Mouse (Mus musculus) CH12.LX (cell line): ENCODE measurements around the gene Apobec4. TPM values are rescaled to one million over a fixed set of nuclear protein-coding genes. Genes with fewer than 3 reads are reported as not detected.
"Not testable (repeated sequence)": the region's sequence is repeated elsewhere in the genome, so short reads cannot be mapped to it uniquely, and the experiment has no call there.

Experiments
- DNase-seq: peaks from one replicate; pipeline ENCODE4 v3.0.0-alpha.2; 2013; ENCODE audit errors: extremely low read depth
- H3K27ac ChIP-seq: 2 replicates; pipeline ENCODE4 v1.5.1; 2012; ENCODE audit warnings: low read depth, mild to moderate bottlenecking, control low read depth, moderate library complexity; ENCODE audit not compliant: insufficient read depth
- H3K27me3 ChIP-seq: replicated peaks from 2 replicates; pipeline ENCODE3; 2012; ENCODE audit warnings: inconsistent platforms
- H3K36me3 ChIP-seq, 2 experiments: replicated peaks in 1 of 2; 2 replicates each; pipeline versions ENCODE3 to v1.6.1; 2012; ENCODE audit warnings: inconsistent platforms in 1 of 2, low read length in 1 of 2, mild to moderate bottlenecking in 1 of 2, mixed read lengths in 1 of 2, moderate library complexity in 1 of 2; ENCODE audit not compliant: control insufficient read depth in 1 of 2, insufficient read depth in 1 of 2
- H3K4me1 ChIP-seq, 2 experiments: 2 replicates each; pipeline ENCODE4 v1.6.1; 2012; ENCODE audit warnings: inconsistent platforms in 1 of 2, moderate library complexity in 1 of 2; ENCODE audit not compliant: insufficient read depth in 2 of 2, control insufficient read depth in 1 of 2
- H3K4me2 ChIP-seq: 2 replicates; pipeline ENCODE4 v1.6.1; 2012; ENCODE audit warnings: low read depth, mild to moderate bottlenecking, control low read depth; ENCODE audit not compliant: poor library complexity, insufficient read depth, severe bottlenecking
- H3K4me3 ChIP-seq, 3 experiments: fragments of 150-350 bp in 1 of 3; sonication (generic) in 1 of 3; replicated peaks in 1 of 3; 2 replicates each; pipeline versions ENCODE3 to v1.5.1; 2011 to 2012; ENCODE audit warnings: low read depth in 2 of 3, low read length in 2 of 3, mild to moderate bottlenecking in 2 of 3, moderate library complexity in 2 of 3, control low read depth in 1 of 3, improper control_type of control experiment in 1 of 3, inconsistent platforms in 1 of 3, mixed read lengths in 1 of 3; ENCODE audit not compliant: poor library complexity in 1 of 3
- H3K79me2 ChIP-seq: replicated peaks from 2 replicates; pipeline ENCODE4 v1.6.1; 2012; ENCODE audit warnings: mild to moderate bottlenecking, moderate library complexity; ENCODE audit not compliant: control insufficient read depth, poor library complexity, insufficient read depth, severe bottlenecking; ENCODE audit errors: extremely low read depth
- H3K9ac ChIP-seq: 2 replicates; pipeline ENCODE4 v1.6.1; 2012; ENCODE audit warnings: low read depth, mild to moderate bottlenecking, control low read depth, moderate library complexity; ENCODE audit not compliant: insufficient read depth
- H3K9me3 ChIP-seq: replicated peaks from 2 replicates; pipeline ENCODE3; 2012; ENCODE audit warnings: low read length, inconsistent platforms, mixed read lengths
- CHD1 ChIP-seq: IDR thresholded peaks from 2 replicates; pipeline ENCODE4 v1.6.1; 2012; ENCODE audit warnings: low read depth, low read length, improper control_type of control experiment, inconsistent platforms
- CTCF ChIP-seq, 2 experiments: IDR thresholded peaks in 1 of 2; conservative IDR thresholded peaks in 1 of 2; 2 replicates each; pipeline ENCODE4 v1.5.1; 2011 to 2012; ENCODE audit warnings: low read depth in 2 of 2, low read length in 2 of 2, improper control_type of control experiment in 1 of 2, inconsistent platforms in 1 of 2, mild to moderate bottlenecking in 1 of 2, moderate library complexity in 1 of 2
- E2F4 ChIP-seq: IDR thresholded peaks from 2 replicates; pipeline ENCODE4 v1.6.1; 2011; ENCODE audit warnings: low read depth, low read length, improper control_type of control experiment; ENCODE audit not compliant: insufficient replicate concordance
- ELF1 ChIP-seq: IDR thresholded peaks from 2 replicates; pipeline ENCODE4 v1.6.1; 2014; ENCODE audit warnings: low read depth, mild to moderate bottlenecking, inconsistent platforms, low read length, improper control_type of control experiment
- GABPA ChIP-seq: IDR thresholded peaks from 2 replicates; pipeline ENCODE4 v1.6.1; 2012; ENCODE audit warnings: low read depth, low read length, improper control_type of control experiment, inconsistent platforms; ENCODE audit not compliant: insufficient replicate concordance
- IRF4 ChIP-seq: IDR thresholded peaks from 2 replicates; pipeline ENCODE4 v1.6.1; 2014; ENCODE audit warnings: low read depth, mild to moderate bottlenecking, inconsistent platforms, low read length, improper control_type of control experiment
- MAFK ChIP-seq: IDR thresholded peaks from 2 replicates; pipeline ENCODE4 v1.6.1; 2011; ENCODE audit warnings: low read length, improper control_type of control experiment; ENCODE audit not compliant: insufficient replicate concordance
- MEF2A ChIP-seq: IDR thresholded peaks from 2 replicates; pipeline ENCODE4 v1.6.1; 2014; ENCODE audit warnings: low read depth, mild to moderate bottlenecking, inconsistent platforms, low read length, improper control_type of control experiment, borderline replicate concordance
- NRF1 ChIP-seq: IDR thresholded peaks from 2 replicates; pipeline ENCODE4 v1.6.1; 2014; ENCODE audit warnings: low read depth, mild to moderate bottlenecking, inconsistent platforms, low read length, improper control_type of control experiment, moderate library complexity
- POLR2A ChIP-seq: IDR thresholded peaks from 2 replicates; pipeline ENCODE4 v1.6.1; 2011; ENCODE audit warnings: low read depth, mild to moderate bottlenecking, improper control_type of control experiment, low read length
- TBP ChIP-seq: conservative IDR thresholded peaks from 2 replicates; pipeline ENCODE4 v1.6.1; 2011; ENCODE audit warnings: low read depth, low read length, improper control_type of control experiment
- UBTF ChIP-seq: IDR thresholded peaks from 2 replicates; pipeline ENCODE4 v1.6.1; 2012; ENCODE audit warnings: low read depth, mild to moderate bottlenecking, inconsistent platforms, low read length, improper control_type of control experiment, moderate library complexity
- USF1 ChIP-seq: IDR thresholded peaks from 2 replicates; pipeline ENCODE4 v1.6.1; 2014; ENCODE audit warnings: low read depth, mild to moderate bottlenecking, inconsistent platforms, low read length, improper control_type of control experiment
- ZC3H11A ChIP-seq: IDR thresholded peaks from 2 replicates; pipeline ENCODE4 v1.6.1; 2012; ENCODE audit warnings: low read depth, mild to moderate bottlenecking, inconsistent platforms, low read length, improper control_type of control experiment
- dilution Hi-C: fragments of 300-500 bp; cut with MboI; formaldehyde crosslinking; loops from 2 replicates; pipeline ENCODE4 v1.14.3; 2020; ENCODE audit warnings: low sequenced_read_pairs; ENCODE audit not compliant: extremely low pct_unique_long_range_greater_than_20kb, extremely low pct_ligation_motif_present
- in situ Hi-C: fragments of 300-500 bp; cut with MboI; formaldehyde crosslinking; loops from 3 replicates; pipeline ENCODE4 v1.14.3; 2019; ENCODE audit warnings: low sequenced_read_pairs, low pct_ligation_motif_present, low pct_unique_long_range_greater_than_20kb, mixed read lengths
- polyA plus RNA-seq: library from polyadenylated mRNA; unstranded; fragments of >175 nt; gene quantifications from 2 replicates; pipeline ENCODE4 v1.2.1, GENCODE M21; 2012; ENCODE audit warnings: low read depth; ENCODE audit not compliant: insufficient read length
- total RNA-seq, 2 experiments: library from RNA; depleted of rRNA; stranded (reverse); fragments of 300-350 nt in 1 of 2; fragments of >200 nt in 1 of 2; gene quantifications; 2 replicates each; pipeline ENCODE4 v1.2.3; 2012 to 2014

The Apobec4 gene
- total and polyA plus RNA-seq, 3 experiments = not detected

- TF ChIP-seq CTCF (conservative IDR thresholded peaks at IDR 0.05 in 1 of 2, IDR thresholded peaks at IDR 0.05 in 1 of 2; ENCODE audit: low read depth in 2 of 2, low read length in 2 of 2) = peak; percentile 60 to 91
- no peak for TF ChIP-seq NRF1
- no peak for TF ChIP-seq UBTF
- no peak for TF ChIP-seq E2F4
- no peak for TF ChIP-seq USF1
- TF ChIP-seq CHD1 = no peak
- no peak for TF ChIP-seq GABPA
- peak; percentile 45; the same call in 1 of the 2 replicates for TF ChIP-seq IRF4
- peak; percentile 54 for TF ChIP-seq ELF1
- TF ChIP-seq TBP = no peak
- peak; percentile 18; the same call in 1 of the 2 replicates for TF ChIP-seq ZC3H11A
- TF ChIP-seq MEF2A = no peak; the same call in 1 of the 2 replicates
- no peak for TF ChIP-seq MAFK
- no peak for TF ChIP-seq POLR2A
Observed at GRCm38 (mm10) chr1:152779071-152779737, 28.9 kb downstream of the Apobec4 start (continued).

DNA sequence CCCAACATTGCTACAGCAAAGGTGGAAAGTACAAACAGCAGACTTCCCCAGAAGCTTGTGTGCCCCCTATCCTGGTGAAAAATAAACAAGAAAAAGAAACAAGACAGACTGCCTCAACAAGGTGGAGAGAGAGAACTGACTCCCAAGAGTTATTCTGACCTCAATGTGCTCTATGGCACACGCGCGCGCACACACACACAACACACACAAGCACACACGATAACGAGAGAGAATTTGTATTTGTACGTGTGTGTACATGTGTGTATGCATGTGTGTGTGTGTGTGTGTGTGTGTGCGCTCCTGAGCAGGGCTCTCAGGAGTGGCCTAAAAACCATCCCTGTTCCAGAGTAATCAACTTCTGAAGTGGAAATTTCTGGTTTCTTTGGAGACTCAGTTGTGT lies 34.3 kb downstream of the Apobec4 start:
- Histone ChIP-seq H3K4me3 (no peak overlapping the region), H3K36me3 (no peaks in the 10 kb centered on the region), H3K27ac (no peak overlapping the region), H3K4me1 (no peaks in the 10 kb centered on the region), H3K4me2 (no peak overlapping the region), H3K79me2 (no peaks in the 10 kb centered on the region), H3K9ac (no peak overlapping the region), H3K9me3 (no peaks in the 10 kb centered on the region), H3K27me3 (no peaks in the 10 kb centered on the region)
- TF ChIP-seq NRF1 = no peak
- DNase-seq = no peak
- dilution Hi-C loops (no loop called here), in situ Hi-C loops (loop anchor here (25.0 kb wide), 1 partner anchor 603 kb away; no protein-coding TSS in a partner anchor)

GRCm38 (mm10) chr1:152785446-152785845 lies 35.1 kb downstream of the Apobec4 start:
- H3K27ac ChIP-seq, H3K9ac ChIP-seq, H3K4me2 ChIP-seq, dilution Hi-C loops, H3K4me1 ChIP-seq, H3K36me3 ChIP-seq, H3K9me3 ChIP-seq, H3K79me2 ChIP-seq, H3K4me3 ChIP-seq, DNase-seq, H3K27me3 ChIP-seq: not testable (repeated sequence)
- in situ Hi-C loops = loop anchor here (25.0 kb wide), 1 partner anchor 602 kb away; no protein-coding TSS in a partner anchor
